Mouse (Mus musculus): ENCODE results near the gene Fam184b. TPM values are rescaled to one million over a fixed set of nuclear protein-coding genes. Genes with fewer than 3 reads are reported as not detected.

Gene Fam184b
- 13.3 and 14.5 TPM in 2 replicates for polyA plus RNA-seq (2015; fragmentation: Nextera tagmentation; extraction: Ambion mirVana)

GRCm38 (mm10) chr5:45638806-45639714 is at the start of gene Fam184b:
Gene Fam184b, minus strand, starts transcription at chr5:45639614.
- Histone ChIP-seq H3K9ac (ENCODE audit: low read depth, low read length) (peak within 1 kb of the TSS; percentile 79), H3K36me3 (ENCODE audit: control insufficient read depth, insufficient read depth, low read length) (no peaks in the 10 kb centered on the region), H3K4me2 (ENCODE audit: low read length) (peak within 1 kb of the TSS; percentile 95), H3K27ac (ENCODE audit: low read depth, low read length) (peak within 1 kb of the TSS; percentile 85), H3K4me3 (ENCODE audit: low read length) (peak within 1 kb of the TSS; percentile 67), H3K9me3 (ENCODE audit: control insufficient read depth, low read length) (no peaks in the 10 kb centered on the region), H3K27me3 (replicated peaks; ENCODE audit: control insufficient read depth, insufficient read depth, low read length) (no peaks in the 10 kb centered on the region), H3K4me1 (ENCODE audit: control insufficient read depth, insufficient read depth, low read depth, low read length) (peaks cover 9% of the 10 kb centered on the region; the same call in 1 of the 2 replicates)
- peak; percentile 98 for ATAC-seq
- WGBS: under 1% methylated on average over 48 of the region's 48 CpGs

GRCm38 (mm10) chr5:45689152-45689551 is 49.7 kb upstream of the Fam184b start:
- ATAC-seq: no peak
- Histone ChIP-seq H3K9me3 (ENCODE audit: control insufficient read depth, low read length) (no peaks in the 10 kb centered on the region), H3K4me2 (ENCODE audit: low read length) (no peak overlapping the region), H3K4me1 (ENCODE audit: control insufficient read depth, insufficient read depth, low read depth, low read length) (no peaks in the 10 kb centered on the region), H3K4me3 (ENCODE audit: low read length) (no peak overlapping the region), H3K27ac (ENCODE audit: low read depth, low read length) (no peak overlapping the region), H3K36me3 (ENCODE audit: control insufficient read depth, insufficient read depth, low read length) (no peaks in the 10 kb centered on the region), H3K27me3 (replicated peaks; ENCODE audit: control insufficient read depth, insufficient read depth, low read length) (no peaks in the 10 kb centered on the region), H3K9ac (ENCODE audit: low read depth, low read length) (no peak overlapping the region)
- WGBS: 87% methylated on average over 4 of the region's 4 CpGs

- Histone ChIP-seq H3K9me3 (ENCODE audit: control insufficient read depth, low read length) (no peaks in the 10 kb centered on the region), H3K36me3 (ENCODE audit: control insufficient read depth, insufficient read depth, low read length) (no peaks in the 10 kb centered on the region), H3K27me3 (replicated peaks; ENCODE audit: control insufficient read depth, insufficient read depth, low read length) (no peaks in the 10 kb centered on the region), H3K4me1 (ENCODE audit: control insufficient read depth, insufficient read depth, low read depth, low read length) (no peaks in the 10 kb centered on the region), H3K4me3 (ENCODE audit: low read length) (no peak overlapping the region), H3K4me2 (ENCODE audit: low read length) (no peak overlapping the region), H3K9ac (ENCODE audit: low read depth, low read length) (no peak overlapping the region), H3K27ac (ENCODE audit: low read depth, low read length) (no peak overlapping the region)
- no peak for ATAC-seq
- WGBS: over 99% methylated on average over 3 of the region's 3 CpGs
Observed at GRCm38 (mm10) chr5:45686223-45686622, 46.8 kb upstream of the Fam184b start.

- no peaks in the 10 kb centered on the region for H3K27me3 ChIP-seq (replicated peaks; ENCODE audit: control insufficient read depth, insufficient read depth, low read length)
- whole genome bisulfite sequencing: 97% methylated on average over 2 of the region's 2 CpGs
- ATAC-seq: no peak
- no peak overlapping the region for H3K4me3 ChIP-seq (ENCODE audit: low read length)
- no peak overlapping the region for H3K9ac ChIP-seq (ENCODE audit: low read depth, low read length)
- no peaks in the 10 kb centered on the region for H3K9me3 ChIP-seq (ENCODE audit: control insufficient read depth, low read length)
- H3K4me1 ChIP-seq (ENCODE audit: control insufficient read depth, insufficient read depth, low read depth, low read length): no peaks in the 10 kb centered on the region
- no peak overlapping the region for H3K27ac ChIP-seq (ENCODE audit: low read depth, low read length)
- H3K36me3 ChIP-seq (ENCODE audit: control insufficient read depth, insufficient read depth, low read length): no peaks in the 10 kb centered on the region
- H3K4me2 ChIP-seq (ENCODE audit: low read length): no peak overlapping the region
Observed at GRCm38 (mm10) chr5:45685243-45685642, 45.8 kb upstream of the Fam184b start.

- 100% methylated on average over 1 of the region's 1 CpGs for WGBS
- H3K27ac ChIP-seq (ENCODE audit: low read depth, low read length): no peak overlapping the region
Observed at GRCm38 (mm10) chr5:45683388-45683787, 44.0 kb upstream of the Fam184b start.

GRCm38 (mm10) chr5:45679955-45680354 is 40.5 kb upstream of the Fam184b start:
- Histone ChIP-seq H3K4me1 (ENCODE audit: control insufficient read depth, insufficient read depth, low read depth, low read length) (no peaks in the 10 kb centered on the region), H3K27ac (ENCODE audit: low read depth, low read length) (no peak overlapping the region), H3K36me3 (ENCODE audit: control insufficient read depth, insufficient read depth, low read length) (no peaks in the 10 kb centered on the region), H3K4me3 (ENCODE audit: low read length) (no peak overlapping the region), H3K27me3 (replicated peaks; ENCODE audit: control insufficient read depth, insufficient read depth, low read length) (no peaks in the 10 kb centered on the region), H3K9me3 (ENCODE audit: control insufficient read depth, low read length) (no peaks in the 10 kb centered on the region), H3K9ac (ENCODE audit: low read depth, low read length) (no peak overlapping the region), H3K4me2 (ENCODE audit: low read length) (no peak overlapping the region)
- no peak for ATAC-seq

More at GRCm38 (mm10) chr5:45683388-45683787, 44.0 kb upstream of the Fam184b start:
- no peak overlapping the region for H3K9ac ChIP-seq (ENCODE audit: low read depth, low read length)
- no peaks in the 10 kb centered on the region for H3K36me3 ChIP-seq (ENCODE audit: control insufficient read depth, insufficient read depth, low read length)
- ATAC-seq: no peak
- no peaks in the 10 kb centered on the region for H3K9me3 ChIP-seq (ENCODE audit: control insufficient read depth, low read length)
- no peak overlapping the region for H3K4me3 ChIP-seq (ENCODE audit: low read length)
- H3K4me2 ChIP-seq (ENCODE audit: low read length): no peak overlapping the region
- no peaks in the 10 kb centered on the region for H3K4me1 ChIP-seq (ENCODE audit: control insufficient read depth, insufficient read depth, low read depth, low read length)
- no peaks in the 10 kb centered on the region for H3K27me3 ChIP-seq (replicated peaks; ENCODE audit: control insufficient read depth, insufficient read depth, low read length)

- Histone ChIP-seq H3K9me3 (ENCODE audit: control insufficient read depth, low read length) (no peaks in the 10 kb centered on the region), H3K27me3 (replicated peaks; ENCODE audit: control insufficient read depth, insufficient read depth, low read length) (no peaks in the 10 kb centered on the region), H3K4me3 (ENCODE audit: low read length) (no peak overlapping the region), H3K36me3 (ENCODE audit: control insufficient read depth, insufficient read depth, low read length) (no peaks in the 10 kb centered on the region), H3K9ac (ENCODE audit: low read depth, low read length) (no peak overlapping the region), H3K27ac (ENCODE audit: low read depth, low read length) (no peak overlapping the region), H3K4me1 (ENCODE audit: control insufficient read depth, insufficient read depth, low read depth, low read length) (no peaks in the 10 kb centered on the region), H3K4me2 (ENCODE audit: low read length) (no peak overlapping the region)
- no peak for ATAC-seq
- 87% methylated on average over 4 of the region's 4 CpGs for WGBS
Observed at GRCm38 (mm10) chr5:45677639-45678038, 38.2 kb upstream of the Fam184b start.

- Histone ChIP-seq H3K4me1 (ENCODE audit: control insufficient read depth, insufficient read depth, low read depth, low read length) (peaks cover 4% of the 10 kb centered on the region), H3K9ac (ENCODE audit: low read depth, low read length) (no peak overlapping the region), H3K4me3 (ENCODE audit: low read length) (no peak overlapping the region), H3K4me2 (ENCODE audit: low read length) (no peak overlapping the region), H3K36me3 (ENCODE audit: control insufficient read depth, insufficient read depth, low read length) (no peaks in the 10 kb centered on the region), H3K9me3 (ENCODE audit: control insufficient read depth, low read length) (no peaks in the 10 kb centered on the region), H3K27ac (ENCODE audit: low read depth, low read length) (no peak overlapping the region), H3K27me3 (replicated peaks; ENCODE audit: control insufficient read depth, insufficient read depth, low read length) (no peaks in the 10 kb centered on the region)
- 98% methylated on average over 1 of the region's 1 CpGs for WGBS
- no peak for ATAC-seq
Observed at GRCm38 (mm10) chr5:45675032-45675431, 35.6 kb upstream of the Fam184b start.

GRCm38 (mm10) chr5:45670894-45671494 is 31.6 kb upstream of the Fam184b start:
- H3K27me3 ChIP-seq (replicated peaks; ENCODE audit: control insufficient read depth, insufficient read depth, low read length): no peaks in the 10 kb centered on the region
- 49% methylated on average over 5 of the region's 5 CpGs for WGBS
- H3K9ac ChIP-seq (ENCODE audit: low read depth, low read length): no peak overlapping the region
- no peak overlapping the region for H3K27ac ChIP-seq (ENCODE audit: low read depth, low read length)
- no peak overlapping the region; the same call in 1 of the 2 replicates for H3K4me3 ChIP-seq (ENCODE audit: low read length)
- no peak for ATAC-seq
- H3K4me1 ChIP-seq (ENCODE audit: control insufficient read depth, insufficient read depth, low read depth, low read length): peaks cover 10% of the 10 kb centered on the region
- no peaks in the 10 kb centered on the region for H3K9me3 ChIP-seq (ENCODE audit: control insufficient read depth, low read length)
- H3K4me2 ChIP-seq (ENCODE audit: low read length): peak overlapping the region; percentile 27
- H3K36me3 ChIP-seq (ENCODE audit: control insufficient read depth, insufficient read depth, low read length): no peaks in the 10 kb centered on the region

Measured in hindbrain, embryonic 16.5 days (tissue).